Mouse (Mus musculus) retina, postnatal 7 days (tissue): ENCODE measurements around the gene Bsg.
"Not testable (repeated sequence)": the region's sequence is repeated elsewhere in the genome, so short reads cannot be mapped to it uniquely, and the experiment has no call there.

Source experiments
- DNase-seq: peaks from one replicate; pipeline ENCODE4 v3.0.0-alpha.2; 2012; ENCODE audit warnings: low read depth, low spot score

Gene Bsg

GRCm38 (mm10) chr10:79732500-79732899, 28.2 kb downstream of the Bsg start:
- DNase-seq = no peak

GRCm38 (mm10) chr10:79733847-79734246, 29.6 kb downstream of the Bsg start:
- DNase-seq = no peak

GRCm38 (mm10) chr10:79735361-79735760, 31.1 kb downstream of the Bsg start:
- DNase-seq = no peak

- DNase-seq = no peak
Observed at GRCm38 (mm10) chr10:79736706-79737105, 32.4 kb downstream of the Bsg start.

- no peak for DNase-seq
Observed at GRCm38 (mm10) chr10:79738259-79738658, 34.0 kb downstream of the Bsg start.

- no peak for DNase-seq
Observed at GRCm38 (mm10) chr10:79739234-79739633, 34.9 kb downstream of the Bsg start.

- no peak for DNase-seq
Observed at GRCm38 (mm10) chr10:79740863-79741262, 36.6 kb downstream of the Bsg start.

- DNase-seq = no peak
Observed at GRCm38 (mm10) chr10:79743161-79743560, 38.9 kb downstream of the Bsg start.

GRCm38 (mm10) chr10:79743650-79744365, 39.5 kb downstream of the Bsg start:
- DNase-seq = no peak

GRCm38 (mm10) chr10:79745411-79745810, 41.1 kb downstream of the Bsg start:
- no peak for DNase-seq

GRCm38 (mm10) chr10:79745898-79746773, 41.8 kb downstream of the Bsg start, which contains the start of gene Polrmt:
Gene Polrmt (minus strand): TSS chr10:79746581.
- peak; percentile 92 for DNase-seq

GRCm38 (mm10) chr10:79746774-79747151, 42.5 kb downstream of the Bsg start:
- DNase-seq = no peak

- no peak for DNase-seq
Observed at GRCm38 (mm10) chr10:79748496-79748895, 44.2 kb downstream of the Bsg start.

GRCm38 (mm10) chr10:79754856-79755516, 50.7 kb downstream of the Bsg start, which contains the start of gene Fgf22:
Gene Fgf22 (plus strand): TSS chr10:79755076.
- DNase-seq = peak; percentile 52

GRCm38 (mm10) chr10:79755854-79756253, 51.6 kb downstream of the Bsg start:
- DNase-seq = no peak

- DNase-seq = no peak
Observed at GRCm38 (mm10) chr10:79756660-79757059, 52.4 kb downstream of the Bsg start.

- not testable (repeated sequence) for DNase-seq
Observed at GRCm38 (mm10) chr10:79759675-79760074, 55.4 kb downstream of the Bsg start.

GRCm38 (mm10) chr10:79760603-79761143, 56.4 kb downstream of the Bsg start:
- no peak for DNase-seq
